Mouse (Mus musculus) intestine, postnatal 0 days (tissue): ENCODE measurements around the gene Cyp3a13. TPM values are rescaled to one million over a fixed set of nuclear protein-coding genes. Genes with fewer than 3 reads are reported as not detected.
"Not testable (repeated sequence)": the region's sequence is repeated elsewhere in the genome, so short reads cannot be mapped to it uniquely, and the experiment has no call there.

Experiments used
- ATAC-seq: fragments of 200-750 bp; cut with Nextera tagmentation; 2 replicates; pipeline ENCODE4 v1.8.0; 2017; ENCODE audit warnings: mild to moderate bottlenecking, moderate TSS enrichment, moderate library complexity
- H3K27ac ChIP-seq: fragments of 300-500 bp; sonication (generic); 2 replicates; pipeline ENCODE4 v1.5.1; 2014; ENCODE audit warnings: mild to moderate bottlenecking, low read depth, low read length, moderate library complexity
- H3K27me3 ChIP-seq: fragments of 300-500 bp; sonication (generic); replicated peaks from 2 replicates; pipeline ENCODE4 v1.6.1; 2014; ENCODE audit warnings: low read length, mixed read lengths; ENCODE audit not compliant: control insufficient read depth, insufficient read depth
- H3K36me3 ChIP-seq: fragments of 300-500 bp; sonication (generic); 2 replicates; pipeline ENCODE4 v1.6.1; 2014; ENCODE audit warnings: mild to moderate bottlenecking, moderate library complexity; ENCODE audit not compliant: control insufficient read depth, insufficient read depth
- H3K4me1 ChIP-seq: fragments of 300-500 bp; sonication (generic); replicated peaks from 2 replicates; pipeline ENCODE4 v1.6.1; 2014; ENCODE audit warnings: antibody characterized with exemption, low read length, mixed read lengths; ENCODE audit not compliant: control insufficient read depth, insufficient read depth
- H3K4me2 ChIP-seq: fragments of 300-500 bp; sonication (generic); replicated peaks from 2 replicates; pipeline ENCODE4 v1.6.1; 2014; ENCODE audit warnings: low read depth, mild to moderate bottlenecking, moderate library complexity
- H3K4me3 ChIP-seq: fragments of 300-500 bp; sonication (generic); 2 replicates; pipeline ENCODE4 v1.5.1; 2014; ENCODE audit warnings: low read depth, low read length
- H3K9ac ChIP-seq: fragments of 300-500 bp; sonication (generic); 2 replicates; pipeline ENCODE4 v1.6.1; 2014; ENCODE audit warnings: mild to moderate bottlenecking, low read depth, low read length
- H3K9me3 ChIP-seq: fragments of 300-500 bp; sonication (generic); 2 replicates; pipeline ENCODE4 v1.6.1; 2016; ENCODE audit warnings: mixed run types; ENCODE audit not compliant: control insufficient read depth
- CTCF ChIP-seq: sonication (generic); IDR thresholded peaks from 2 replicates; pipeline ENCODE4 v1.5.1; 2016; ENCODE audit warnings: low read depth, mild to moderate bottlenecking, control low read depth, antibody characterized with exemption, moderate library complexity
- WGBS: fragments of 180-500 bp; shearing (Covaris S2); extraction: QIAGEN DNeasy Blood & Tissue Kit; methylation state at CpG from one replicate; pipeline ENCODE4 v1.1.7; 2014; 5-methylcytosine and 5-hydroxymethylcytosine counted together
- polyA plus RNA-seq: library from polyadenylated mRNA; unstranded; fragments of >200 nt; fragmentation: Nextera tagmentation; extraction: Ambion mirVana; gene quantifications from 2 replicates; pipeline ENCODE4 v1.2.1, GENCODE M21; 2015

The Cyp3a13 gene
- polyA plus RNA-seq, 1 experiment from 2014 or later, result 134 TPM

- Histone ChIP-seq H3K4me2 (no peak overlapping the region), H3K4me1 (no peaks in the 10 kb centered on the region), H3K9me3 (no peaks in the 10 kb centered on the region), H3K27me3 (no peaks in the 10 kb centered on the region), H3K27ac (no peak overlapping the region), H3K4me3 (no peak overlapping the region), H3K9ac (no peak overlapping the region), H3K36me3 (no peaks in the 10 kb centered on the region)
- WGBS, result 83% methylated on average over 3 of the region's 3 CpGs
- no peak for TF ChIP-seq CTCF
- ATAC-seq, result no peak
Observed at GRCm38 (mm10) chr5:137883345-137883744, 38.1 kb downstream of the Cyp3a13 start.

GRCm38 (mm10) chr5:137882922-137883321 is 38.5 kb downstream of the Cyp3a13 start:
- 78% methylated on average over 4 of the region's 4 CpGs for WGBS
- no peak for TF ChIP-seq CTCF

GRCm38 (mm10) chr5:137877860-137878259 is 43.6 kb downstream of the Cyp3a13 start:
- TF ChIP-seq CTCF, result peak; percentile 69
- H3K4me2 ChIP-seq, result no peak overlapping the region
- H3K4me1 ChIP-seq, result no peaks in the 10 kb centered on the region
- WGBS, result 51% methylated on average over 2 of the region's 2 CpGs
- H3K9ac ChIP-seq, result no peak overlapping the region
- H3K4me3 ChIP-seq, result no peak overlapping the region
- no peaks in the 10 kb centered on the region for H3K9me3 ChIP-seq
- H3K27me3 ChIP-seq, result no peaks in the 10 kb centered on the region
- no peak for ATAC-seq
- no peak overlapping the region for H3K27ac ChIP-seq
- H3K36me3 ChIP-seq, result no peaks in the 10 kb centered on the region

More at GRCm38 (mm10) chr5:137882922-137883321, 38.5 kb downstream of the Cyp3a13 start:
- Histone ChIP-seq H3K4me2 (no peak overlapping the region), H3K27me3 (no peaks in the 10 kb centered on the region), H3K9me3 (no peaks in the 10 kb centered on the region), H3K36me3 (no peaks in the 10 kb centered on the region), H3K4me3 (no peak overlapping the region), H3K9ac (no peak overlapping the region), H3K4me1 (no peaks in the 10 kb centered on the region), H3K27ac (no peak overlapping the region)
- no peak for ATAC-seq

- no peak overlapping the region for H3K9ac ChIP-seq
- no peak overlapping the region for H3K27ac ChIP-seq
- TF ChIP-seq CTCF, result no peak
- H3K36me3 ChIP-seq, result no peaks in the 10 kb centered on the region
- no peaks in the 10 kb centered on the region for H3K9me3 ChIP-seq
- no peaks in the 10 kb centered on the region for H3K27me3 ChIP-seq
- no peaks in the 10 kb centered on the region for H3K4me1 ChIP-seq
- no peak for ATAC-seq
- WGBS, result 83% methylated on average over 2 of the region's 2 CpGs
- no peak overlapping the region for H3K4me2 ChIP-seq
- no peak overlapping the region for H3K4me3 ChIP-seq
Observed at GRCm38 (mm10) chr5:137875054-137875453, 46.4 kb downstream of the Cyp3a13 start.

GRCm38 (mm10) chr5:137872381-137872702 is 49.1 kb downstream of the Cyp3a13 start:
- not testable (repeated sequence) for H3K4me2 ChIP-seq, H3K27ac ChIP-seq, H3K36me3 ChIP-seq, ATAC-seq, H3K9ac ChIP-seq, H3K4me1 ChIP-seq, H3K9me3 ChIP-seq, H3K4me3 ChIP-seq, H3K27me3 ChIP-seq
- WGBS, result 14% methylated on average over 1 of the region's 1 CpGs

GRCm38 (mm10) chr5:137871644-137872380 is 49.6 kb downstream of the Cyp3a13 start, which contains the start of gene Pilrb2:
Gene Pilrb2, minus strand, starts transcription at chr5:137871815.
- H3K4me3 ChIP-seq, H3K27me3 ChIP-seq, H3K36me3 ChIP-seq, H3K9ac ChIP-seq, H3K4me2 ChIP-seq, ATAC-seq, H3K27ac ChIP-seq, H3K4me1 ChIP-seq, H3K9me3 ChIP-seq: not testable (repeated sequence)
- WGBS, result 73% methylated on average over 2 of the region's 3 CpGs

- H3K9me3 ChIP-seq, H3K36me3 ChIP-seq, H3K4me3 ChIP-seq, ATAC-seq, H3K4me2 ChIP-seq, H3K4me1 ChIP-seq, H3K27ac ChIP-seq, H3K9ac ChIP-seq, H3K27me3 ChIP-seq: not testable (repeated sequence)
- WGBS, result 74% methylated on average over 2 of the region's 2 CpGs
Observed at GRCm38 (mm10) chr5:137868600-137868999, 52.8 kb downstream of the Cyp3a13 start.

GRCm38 (mm10) chr5:137864008-137864407 is 57.4 kb downstream of the Cyp3a13 start:
- 82% methylated on average over 1 of the region's 1 CpGs for WGBS

GRCm38 (mm10) chr5:137857960-137858710 is 63.3 kb downstream of the Cyp3a13 start, which contains the start of gene Pilrb1:
Gene Pilrb1, minus strand, starts transcription at chr5:137858106.
- not testable (repeated sequence) for H3K4me2 ChIP-seq, ATAC-seq, H3K4me3 ChIP-seq, H3K4me1 ChIP-seq, H3K27ac ChIP-seq, H3K27me3 ChIP-seq, H3K9me3 ChIP-seq, H3K9ac ChIP-seq, H3K36me3 ChIP-seq
- WGBS, result 63% methylated on average over 2 of the region's 2 CpGs

More at GRCm38 (mm10) chr5:137864008-137864407, 57.4 kb downstream of the Cyp3a13 start:
- not testable (repeated sequence) for H3K4me2 ChIP-seq, H3K27ac ChIP-seq, H3K4me3 ChIP-seq, ATAC-seq, H3K4me1 ChIP-seq, H3K27me3 ChIP-seq, H3K36me3 ChIP-seq, H3K9ac ChIP-seq, H3K9me3 ChIP-seq
